Mouse (Mus musculus) embryonic facial prominence, embryonic 12.5 days (tissue): ENCODE measurements around the gene Hmgcs1. TPM values are rescaled to one million over a fixed set of nuclear protein-coding genes. Genes with fewer than 3 reads are reported as not detected.
A peak's percentile ranks its signal among the peaks of the same experiment; 100 is the strongest.

Source experiments
- ATAC-seq: fragments of 200-750 bp; cut with Nextera tagmentation; 2 replicates; pipeline ENCODE4 v1.8.0; 2017; ENCODE audit not compliant: insufficient number of reproducible peaks, insufficient read depth, low FRiP score, low TSS enrichment
- H3K27ac ChIP-seq: fragments of 300-500 bp; sonication (generic); 2 replicates; pipeline ENCODE4 v1.5.1; 2016; ENCODE audit warnings: mild to moderate bottlenecking
- H3K27me3 ChIP-seq: fragments of 300-500 bp; sonication (generic); 2 replicates; pipeline ENCODE4 v1.6.1; 2016; ENCODE audit warnings: mild to moderate bottlenecking, moderate library complexity
- H3K36me3 ChIP-seq: fragments of 300-500 bp; sonication (generic); 2 replicates; pipeline ENCODE4 v1.6.1; 2016; ENCODE audit warnings: mild to moderate bottlenecking
- H3K4me1 ChIP-seq: fragments of 300-500 bp; sonication (generic); 2 replicates; pipeline ENCODE4 v1.6.1; 2016
- H3K4me2 ChIP-seq: fragments of 300-500 bp; sonication (generic); replicated peaks from 2 replicates; pipeline ENCODE4 v1.6.1; 2016; ENCODE audit warnings: mild to moderate bottlenecking, moderate library complexity
- H3K4me3 ChIP-seq: fragments of 300-500 bp; sonication (generic); 2 replicates; pipeline ENCODE4 v1.5.1; 2016; ENCODE audit warnings: mild to moderate bottlenecking
- H3K9ac ChIP-seq: fragments of 300-500 bp; sonication (generic); 2 replicates; pipeline ENCODE4 v1.6.1; 2016; ENCODE audit warnings: mild to moderate bottlenecking, moderate library complexity
- H3K9me3 ChIP-seq: fragments of 300-500 bp; sonication (generic); 2 replicates; pipeline ENCODE4 v1.6.1; 2016; ENCODE audit warnings: mild to moderate bottlenecking, moderate library complexity
- WGBS: fragments of 180-500 bp; shearing (Covaris S2); methylation state at CpG from one replicate; pipeline ENCODE4 v1.1.7; 2016; 5-methylcytosine and 5-hydroxymethylcytosine counted together
- polyA plus RNA-seq: library from polyadenylated mRNA; unstranded; fragments of >200 nt; fragmentation: Nextera tagmentation; extraction: Ambion mirVana; gene quantifications from 2 replicates; pipeline ENCODE4 v1.2.1, GENCODE M21; 2016

Hmgcs1 gene
- polyA plus RNA-seq, 1 experiment from 2014 or later: 223 TPM

- peaks cover 7% of the 10 kb centered on the region; the same call in 1 of the 2 replicates for H3K36me3 ChIP-seq
- whole genome bisulfite sequencing: 1% methylated on average over 43 of the region's 43 CpGs
- peaks cover 7% of the 10 kb centered on the region for H3K4me1 ChIP-seq
- ATAC-seq: peak; percentile 92
- no peak within 1 kb of the TSS for H3K27ac ChIP-seq
- peak within 1 kb of the TSS; percentile 56 for H3K4me3 ChIP-seq
- H3K9me3 ChIP-seq: no peaks in the 10 kb centered on the region
- peak within 1 kb of the TSS; percentile 63 for H3K9ac ChIP-seq
- H3K27me3 ChIP-seq: no peaks in the 10 kb centered on the region
- H3K4me2 ChIP-seq: peak within 1 kb of the TSS; percentile 97
These were observed 65.7 kb downstream of the Hmgcs1 start, which contains the start of gene Nim1k for GRCm38 (mm10) chr13:119755681-119756471. Gene Nim1k, minus strand, starts transcription at chr13:119755882.

- no peak overlapping the region for H3K9ac ChIP-seq
- WGBS: 23% methylated on average over 5 of the region's 5 CpGs
- H3K9me3 ChIP-seq: no peaks in the 10 kb centered on the region
- peaks cover 15% of the 10 kb centered on the region; the same call in 1 of the 2 replicates for H3K36me3 ChIP-seq
- H3K4me2 ChIP-seq: no peak overlapping the region
- peaks cover 7% of the 10 kb centered on the region for H3K4me1 ChIP-seq
- no peak overlapping the region for H3K4me3 ChIP-seq
- no peak for ATAC-seq
- no peaks in the 10 kb centered on the region for H3K27me3 ChIP-seq
- H3K27ac ChIP-seq: no peak overlapping the region
These were observed 66.7 kb downstream of the Hmgcs1 start for GRCm38 (mm10) chr13:119756831-119757230.

Other genes starting within 250 kb of the Hmgcs1 start
- 90.3 and 92.9 TPM in 2 replicates for gene 4833420G17Rik, start 227.6 kb upstream of the Hmgcs1 start, polyA plus RNA-seq
- gene Tmem267, start 202.3 kb upstream of the Hmgcs1 start, polyA plus RNA-seq: 1.3 and 1.5 TPM in 2 replicates
- 1.8 and 2.9 TPM in 2 replicates for gene 3110070M22Rik, start 202.0 kb upstream of the Hmgcs1 start, polyA plus RNA-seq
- gene Ccl28, start 66.6 kb upstream of the Hmgcs1 start, polyA plus RNA-seq: 0.06 and 0.19 TPM in 2 replicates
- 1.1 and 1.3 TPM in 2 replicates for gene Nim1k, start 65.5 kb downstream of the Hmgcs1 start, polyA plus RNA-seq
- 49.8 and 50.1 TPM in 2 replicates for gene Zfp131, start 100.5 kb downstream of the Hmgcs1 start, polyA plus RNA-seq
- gene AF067063, start 139.8 kb downstream of the Hmgcs1 start, polyA plus RNA-seq: not detected in 2 replicates
- not detected in 2 replicates for gene D13Ertd608e, start 145.6 kb downstream of the Hmgcs1 start, polyA plus RNA-seq
- gene Tcstv1, start 204.4 kb downstream of the Hmgcs1 start, polyA plus RNA-seq: not detected in 2 replicates
- not detected in 2 replicates for gene Gm21761, start 238.9 kb downstream of the Hmgcs1 start, polyA plus RNA-seq